Mouse (Mus musculus) embryo, embryonic 10.5 days (tissue): ENCODE data around the gene Ntm.
A peak's percentile ranks its signal among the peaks of the same experiment; 100 is the strongest.

ENCODE experiments used
- DNase-seq: peaks from one replicate; pipeline ENCODE4 v3.0.0-alpha.2; 2015; ENCODE audit warnings: low spot score

Ntm gene

DNA sequence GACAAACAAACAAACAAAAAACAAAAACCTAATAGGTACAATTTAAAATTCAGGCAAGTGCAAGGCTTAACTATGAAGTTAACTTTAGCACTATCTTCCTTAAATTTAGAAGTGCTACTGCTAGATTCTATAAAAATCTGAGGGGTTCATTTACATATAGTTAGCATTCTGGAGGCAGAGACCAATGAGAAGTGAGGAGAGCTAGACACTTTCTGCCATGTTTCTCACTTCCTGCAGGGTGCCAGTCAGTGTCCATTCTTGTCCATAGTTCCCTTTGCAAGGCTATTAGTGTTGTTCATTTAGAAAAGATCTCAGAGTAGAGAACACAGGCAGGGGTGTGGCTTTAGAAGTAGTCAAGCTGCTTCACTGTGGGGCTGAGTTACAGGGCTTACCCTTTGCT, 208.6 kb downstream of the Ntm start:
- DNase-seq: no peak

DNA sequence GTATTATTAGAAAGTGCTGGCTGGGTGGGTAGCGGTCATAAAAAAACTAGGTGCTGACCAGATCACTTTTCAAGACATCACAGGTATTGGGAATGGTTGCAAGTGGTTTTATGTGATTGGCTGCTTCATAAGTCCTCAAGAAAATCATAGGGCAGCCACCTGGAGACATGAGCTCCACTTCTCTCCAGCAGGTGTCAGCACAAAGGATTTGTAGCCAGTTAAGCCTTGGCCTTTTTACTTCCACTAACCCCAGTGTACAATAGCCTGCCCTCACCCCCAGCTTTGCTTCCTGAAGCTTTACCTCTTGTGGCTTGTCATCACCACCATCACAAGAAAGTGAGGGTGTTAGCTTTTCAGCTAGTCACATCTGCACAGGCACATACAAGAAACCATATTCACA, 211.5 kb downstream of the Ntm start:
- peak; percentile 62 for DNase-seq

DNA sequence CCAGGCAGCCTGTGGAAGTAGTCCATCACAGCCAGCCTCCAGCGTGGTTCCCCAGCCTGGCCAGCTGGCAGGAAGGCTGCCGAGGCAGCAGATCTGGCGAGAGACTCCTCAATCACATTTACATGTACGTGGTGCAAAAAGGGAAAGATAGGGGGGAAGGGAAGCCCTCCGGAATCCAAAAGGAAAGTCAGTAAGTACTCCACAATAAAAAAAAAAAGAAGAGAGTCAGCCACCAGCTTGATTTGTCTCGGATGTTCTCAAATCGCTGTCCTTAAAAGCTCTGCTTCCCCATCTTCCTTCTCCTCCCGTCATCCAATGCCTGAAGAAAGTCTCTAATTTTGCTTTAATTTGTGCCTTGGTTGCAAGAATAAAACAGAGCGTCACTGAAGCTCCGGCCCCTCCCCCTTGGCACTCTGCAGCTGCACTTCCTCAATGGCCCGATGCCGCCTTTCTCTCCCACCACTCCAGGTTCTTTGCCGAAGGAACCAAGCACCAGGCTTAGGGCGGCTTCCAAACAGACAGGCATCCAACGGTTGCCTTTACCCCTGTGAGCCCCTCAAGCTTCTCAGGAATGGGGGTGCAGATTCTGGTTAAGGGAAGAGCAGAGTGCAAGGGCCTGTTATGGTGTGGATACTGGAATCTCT, 212.4 kb downstream of the Ntm start:
- DNase-seq: peak; percentile 45

- DNase-seq: no peak
Measured at GRCm38 (mm10) chr9:29748070-29748469, 214.9 kb downstream of the Ntm start.

GRCm38 (mm10) chr9:29738835-29739526, 224.0 kb downstream of the Ntm start:
- no peak for DNase-seq

DNA sequence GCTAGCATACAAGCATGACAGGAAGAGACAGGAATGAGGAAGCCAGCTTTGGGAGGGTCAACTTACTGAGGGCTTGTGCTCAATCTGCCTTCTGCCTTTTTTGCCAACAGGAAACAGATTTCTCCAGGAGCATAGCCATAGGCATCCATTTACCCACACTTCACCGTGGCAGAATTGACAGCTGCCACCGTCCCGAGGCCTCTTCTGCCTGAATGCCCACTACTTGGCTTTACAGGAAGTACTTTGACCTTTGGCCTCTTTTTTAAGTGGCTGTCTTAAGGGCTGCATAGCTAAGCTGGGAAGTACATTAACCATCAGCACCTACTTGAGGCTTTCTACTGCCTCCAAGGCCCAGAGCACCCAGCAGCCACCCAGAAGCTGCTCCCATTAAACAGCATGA, 226.9 kb downstream of the Ntm start:
- no peak for DNase-seq

DNA sequence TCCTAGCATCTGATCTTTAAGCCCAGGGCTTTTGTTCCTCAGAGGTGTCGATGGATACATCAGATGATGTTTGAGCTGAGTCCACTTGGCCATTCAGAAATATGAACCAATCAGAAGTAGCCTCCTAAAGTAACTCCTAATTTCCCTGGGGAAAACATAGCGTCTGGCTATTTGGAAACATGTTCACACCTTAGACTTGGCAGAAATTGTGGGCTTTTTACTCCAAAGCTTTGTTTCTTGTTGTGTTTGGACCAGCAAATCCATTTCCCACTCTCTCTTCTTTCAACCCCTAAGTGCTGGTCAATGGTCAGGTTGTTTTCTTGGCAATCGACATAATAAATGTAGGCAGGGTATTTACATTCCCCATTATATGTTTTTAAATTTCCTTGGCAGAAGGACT, 230.0 kb downstream of the Ntm start:
- DNase-seq: no peak

GRCm38 (mm10) chr9:29731672-29732071, 231.3 kb downstream of the Ntm start:
- no peak for DNase-seq

DNA sequence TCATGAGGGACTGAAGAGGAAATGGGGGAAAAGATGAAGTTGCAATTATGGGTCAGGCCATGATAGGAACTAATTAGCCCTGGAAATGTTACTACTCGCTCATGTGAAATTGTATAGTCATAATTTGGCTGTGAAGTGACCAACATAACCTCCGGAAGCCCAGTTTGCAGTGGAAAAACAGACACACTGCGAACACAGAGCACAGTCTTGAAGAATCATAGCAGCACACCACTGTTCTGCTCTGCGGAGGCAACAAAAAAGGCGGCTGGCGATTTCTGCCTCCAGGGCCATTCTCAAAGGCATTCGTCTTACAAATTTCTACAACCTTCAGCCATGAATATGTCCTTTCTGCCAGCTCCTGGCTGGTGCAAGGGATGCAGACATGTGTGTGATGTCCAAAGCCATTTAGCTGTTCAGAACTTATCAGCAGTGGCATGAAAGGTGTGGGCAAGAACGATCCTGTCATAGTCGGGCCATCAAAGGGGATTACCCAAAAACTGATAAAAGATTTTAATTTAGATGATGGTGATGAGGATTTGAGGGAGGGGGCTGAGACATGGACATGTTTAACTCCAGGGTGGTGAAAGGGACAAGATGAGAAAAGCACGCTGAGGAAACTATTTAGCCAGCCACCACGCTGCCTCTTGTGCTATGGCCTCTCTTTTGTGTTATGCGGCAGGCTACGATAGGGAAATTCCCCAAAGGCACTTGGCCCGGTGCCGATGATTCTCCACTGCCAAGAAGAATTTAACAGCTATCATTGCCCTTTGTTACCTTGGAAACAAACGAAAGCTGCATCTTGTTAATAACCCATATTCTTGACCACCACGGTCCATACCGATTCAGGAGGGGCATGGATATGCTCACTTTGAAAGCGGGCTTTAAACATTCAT, 235.2 kb downstream of the Ntm start:
- no peak for DNase-seq

DNA sequence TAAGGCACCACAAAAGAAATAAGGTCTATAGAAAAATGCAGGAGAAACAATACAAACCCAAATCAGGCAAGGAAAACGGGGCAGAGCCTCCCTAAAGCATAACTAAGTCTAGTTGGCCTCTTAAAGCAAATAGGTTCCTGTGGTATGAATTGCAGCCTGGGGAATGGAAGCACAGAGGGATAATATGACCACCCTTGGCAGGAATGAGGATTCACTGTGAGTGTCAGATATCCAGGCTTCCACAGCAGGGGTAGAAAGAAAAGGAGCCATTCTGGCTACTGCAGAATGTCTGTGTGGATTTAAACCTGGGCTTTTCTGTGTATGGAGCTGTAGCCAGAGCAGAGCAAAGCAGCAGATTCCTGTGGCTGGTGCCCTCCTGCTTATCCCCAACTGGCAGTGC, 241.5 kb downstream of the Ntm start:
- no peak for DNase-seq

DNA sequence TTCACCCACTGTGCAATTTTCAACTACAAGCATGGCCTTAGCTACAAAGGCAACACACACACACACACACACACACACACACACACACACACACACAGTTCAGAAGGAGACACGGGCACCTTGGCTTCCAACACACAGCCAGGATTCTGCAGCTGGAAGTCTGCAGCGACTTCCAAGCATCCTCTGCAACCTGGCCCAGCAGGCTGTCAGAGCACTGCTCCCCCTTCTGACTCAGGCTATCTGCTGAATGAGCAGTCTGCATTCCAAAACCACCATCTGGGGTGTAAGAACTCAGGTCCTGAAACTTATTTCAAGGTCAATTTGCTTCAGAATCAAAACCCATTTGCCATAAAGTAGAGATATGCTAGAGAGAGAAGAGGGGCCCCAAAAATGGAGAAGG, 246.1 kb downstream of the Ntm start:
- no peak for DNase-seq

DNA sequence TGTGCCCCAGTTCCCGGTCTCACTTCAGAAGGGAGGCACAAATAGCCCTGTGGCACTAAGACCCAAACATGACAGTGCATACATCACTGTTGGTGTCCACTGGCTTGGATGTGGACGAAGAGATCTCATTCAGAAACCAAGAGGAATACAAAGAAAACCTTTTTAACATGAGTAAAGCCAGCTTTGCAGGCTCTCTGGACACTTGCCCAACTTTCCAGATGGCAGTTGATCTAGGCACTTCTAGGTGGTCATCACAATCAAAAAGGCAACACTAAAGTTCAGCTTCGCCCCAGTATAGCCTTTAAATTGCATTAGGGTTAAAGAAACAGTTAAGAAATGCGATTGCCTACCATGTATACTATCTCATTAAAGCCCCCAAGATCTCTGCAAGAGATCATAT, 264.7 kb downstream of the Ntm start:
- DNase-seq: no peak

GRCm38 (mm10) chr9:29694151-29694550, 268.8 kb downstream of the Ntm start:
- DNase-seq: peak; percentile 29

- DNase-seq: no peak
Measured at GRCm38 (mm10) chr9:29691186-29691855, 271.6 kb downstream of the Ntm start.

DNA sequence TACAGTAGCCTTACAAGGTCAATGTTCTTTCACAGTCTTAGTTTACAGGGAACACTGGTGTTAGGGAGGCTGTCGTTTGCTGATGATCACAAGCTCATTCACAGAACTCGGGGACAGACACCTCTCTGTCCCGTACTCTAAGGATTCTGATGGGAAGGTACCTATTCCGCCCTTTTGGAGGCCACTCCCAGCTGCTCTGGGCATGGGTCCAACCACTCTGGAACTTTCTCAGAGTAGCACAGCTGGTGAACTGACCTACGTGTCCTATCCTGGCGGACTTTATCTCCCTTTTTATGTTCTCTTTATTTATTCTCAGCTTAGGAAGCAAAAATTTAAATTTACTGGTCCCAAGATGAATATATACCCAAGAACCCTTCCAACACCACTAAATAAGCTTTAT, 280.7 kb downstream of the Ntm start:
- DNase-seq: no peak

GRCm38 (mm10) chr9:29680677-29681076, 282.3 kb downstream of the Ntm start:
- DNase-seq: no peak

GRCm38 (mm10) chr9:29673911-29674310, 289.0 kb downstream of the Ntm start:
- DNase-seq: no peak

GRCm38 (mm10) chr9:29671861-29672260, 291.1 kb downstream of the Ntm start:
- no peak for DNase-seq

DNA sequence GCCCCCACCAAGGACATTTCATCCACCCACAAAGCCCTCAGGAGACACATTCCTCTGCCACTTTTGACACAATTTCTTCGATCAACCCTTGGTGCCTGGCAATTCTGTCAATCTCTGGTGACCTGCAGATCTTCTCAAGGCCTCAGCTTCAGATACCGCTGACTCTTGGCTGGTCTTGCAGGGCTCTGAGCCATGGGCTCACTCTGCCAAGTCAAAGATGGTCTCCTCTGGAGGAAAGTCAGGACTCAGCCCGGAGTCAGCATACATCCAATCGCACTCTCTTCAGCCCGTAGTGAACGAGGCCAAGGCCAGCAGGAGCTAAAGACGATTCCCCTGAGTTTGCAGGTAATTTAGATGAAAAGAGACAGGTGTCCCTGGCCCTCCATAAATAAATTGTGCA, 299.7 kb downstream of the Ntm start:
- DNase-seq: no peak

- DNase-seq: peak; percentile 78
Measured at GRCm38 (mm10) chr9:29661468-29662145, 301.3 kb downstream of the Ntm start.

GRCm38 (mm10) chr9:29660059-29660613, 302.8 kb downstream of the Ntm start:
- no peak for DNase-seq
